Mouse (Mus musculus): ENCODE data around the gene Ehd4. TPM values are rescaled to one million over a fixed set of nuclear protein-coding genes. Genes with fewer than 3 reads are reported as not detected.

The Ehd4 gene
- polyA plus RNA-seq, 1 experiment from 2014 or later = 59.7 TPM

DNA sequence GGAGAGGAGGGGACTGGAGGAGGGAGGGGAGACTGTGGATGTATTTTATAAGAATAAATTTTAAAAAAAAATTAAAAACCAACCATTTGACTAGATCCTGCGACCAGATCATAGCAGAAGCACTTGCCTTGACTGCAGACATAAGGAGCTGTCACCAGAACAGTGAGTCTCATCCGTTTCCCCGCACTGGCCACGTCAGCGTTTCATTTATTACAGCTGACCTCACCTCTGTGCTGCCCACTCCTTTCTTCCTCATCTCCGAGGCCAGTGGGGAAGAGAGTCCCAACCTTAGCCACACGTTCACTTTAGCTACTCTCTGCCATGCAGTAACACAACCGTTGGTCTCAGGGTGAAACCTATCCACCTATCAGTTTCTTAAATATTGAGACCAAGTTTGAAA is 58.2 kb downstream of the Ehd4 start:
- ATAC-seq (ENCODE audit: insufficient number of reproducible peaks, low FRiP score, low TSS enrichment, low read depth) = no peak

DNA sequence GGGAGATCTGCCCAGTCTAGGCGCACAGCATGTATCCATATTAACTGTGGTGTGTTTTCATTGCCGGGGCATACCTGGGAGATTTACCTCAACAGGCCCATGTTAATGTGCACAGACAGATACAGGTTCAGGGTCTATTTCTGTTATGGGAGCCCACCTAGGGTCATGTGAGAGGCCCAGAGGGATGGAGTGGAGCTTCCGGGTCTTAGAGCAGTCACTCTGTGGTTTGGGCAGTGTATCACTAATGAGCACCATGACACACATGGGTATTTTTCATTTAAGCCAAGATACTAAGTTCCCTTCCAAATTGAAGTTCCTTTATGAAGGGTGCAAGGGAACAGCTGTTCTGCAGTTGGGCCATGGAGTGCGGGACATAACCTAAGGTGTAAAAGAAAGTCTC is 59.2 kb downstream of the Ehd4 start:
- Histone ChIP-seq H3K9ac (no peak overlapping the region), H3K9me3 (replicated peaks) (no peaks in the 10 kb centered on the region), H3K27me3 (no peaks in the 10 kb centered on the region), H3K27ac (replicated peaks) (no peak overlapping the region), H3K4me1 (0 out of 2 replicates have a peak, but pooled peaks cover 6% of the 10 kb centered on the region), H3K4me2 (replicated peaks) (no peak overlapping the region), H3K36me3 (no peaks in the 10 kb centered on the region; the same call in 1 of the 2 replicates), H3K4me3 (replicated peaks) (no peak overlapping the region)
- ATAC-seq (ENCODE audit: insufficient number of reproducible peaks, low FRiP score, low TSS enrichment, low read depth) = no peak
- 89% methylated on average over 4 of the region's 4 CpGs for WGBS

More for the DNA sequence above, 58.2 kb downstream of the Ehd4 start:
- Histone ChIP-seq H3K27me3 (no peaks in the 10 kb centered on the region), H3K4me3 (replicated peaks) (no peak overlapping the region), H3K4me1 (0 out of 2 replicates have a peak, but pooled peaks cover 6% of the 10 kb centered on the region), H3K9me3 (replicated peaks) (no peaks in the 10 kb centered on the region), H3K27ac (replicated peaks) (no peak overlapping the region), H3K9ac (no peak overlapping the region), H3K36me3 (no peaks in the 10 kb centered on the region; the same call in 1 of the 2 replicates), H3K4me2 (replicated peaks) (no peak overlapping the region)
- WGBS = 84% methylated on average over 8 of the region's 8 CpGs

DNA sequence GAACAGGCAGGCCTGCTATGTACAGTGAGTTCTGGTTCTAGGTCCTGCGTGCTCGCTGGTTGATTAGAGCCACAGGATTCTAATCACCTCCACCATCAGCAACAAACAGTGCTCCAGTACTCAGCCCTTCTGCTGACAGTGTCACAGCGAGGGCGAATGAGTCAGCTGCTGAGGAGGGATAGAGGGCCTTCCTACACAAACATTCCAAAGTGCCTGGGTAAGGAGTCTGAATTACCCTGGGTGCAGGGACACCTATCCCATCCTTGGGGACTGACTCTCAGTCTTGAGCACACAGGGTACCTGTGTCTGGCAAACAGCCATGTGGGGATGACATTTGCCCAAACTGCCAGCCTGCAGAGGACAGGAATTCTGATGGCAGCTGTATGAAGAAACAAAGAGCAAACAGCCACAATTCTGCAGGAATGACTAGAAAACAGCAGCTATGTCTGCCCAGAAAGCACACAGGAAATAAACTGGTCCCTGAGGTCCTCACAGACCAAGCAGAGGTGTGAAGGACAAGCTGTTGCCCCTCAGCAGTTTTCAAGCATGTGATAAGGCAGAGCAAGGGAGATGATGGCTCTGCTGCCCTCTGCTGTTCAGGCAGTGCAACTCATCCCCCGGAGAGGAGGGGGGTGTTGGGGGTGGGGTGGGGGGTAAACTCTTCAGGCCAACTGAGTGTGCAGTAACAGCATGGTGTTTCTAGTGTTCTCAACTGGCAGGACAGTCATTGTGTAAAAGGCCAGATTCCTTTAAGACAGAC is 60.6 kb downstream of the Ehd4 start:
- H3K4me3 ChIP-seq (replicated peaks) = no peak overlapping the region
- H3K4me1 ChIP-seq = 0 out of 2 replicates have a peak, but pooled peaks cover 6% of the 10 kb centered on the region
- H3K27me3 ChIP-seq = no peaks in the 10 kb centered on the region
- WGBS = 65% methylated on average over 5 of the region's 5 CpGs
- H3K9me3 ChIP-seq (replicated peaks) = no peaks in the 10 kb centered on the region
- ATAC-seq (ENCODE audit: insufficient number of reproducible peaks, low FRiP score, low TSS enrichment, low read depth) = no peak
- H3K27ac ChIP-seq (replicated peaks) = no peak overlapping the region
- H3K36me3 ChIP-seq = no peaks in the 10 kb centered on the region; the same call in 1 of the 2 replicates
- no peak overlapping the region for H3K9ac ChIP-seq
- H3K4me2 ChIP-seq (replicated peaks) = no peak overlapping the region

DNA sequence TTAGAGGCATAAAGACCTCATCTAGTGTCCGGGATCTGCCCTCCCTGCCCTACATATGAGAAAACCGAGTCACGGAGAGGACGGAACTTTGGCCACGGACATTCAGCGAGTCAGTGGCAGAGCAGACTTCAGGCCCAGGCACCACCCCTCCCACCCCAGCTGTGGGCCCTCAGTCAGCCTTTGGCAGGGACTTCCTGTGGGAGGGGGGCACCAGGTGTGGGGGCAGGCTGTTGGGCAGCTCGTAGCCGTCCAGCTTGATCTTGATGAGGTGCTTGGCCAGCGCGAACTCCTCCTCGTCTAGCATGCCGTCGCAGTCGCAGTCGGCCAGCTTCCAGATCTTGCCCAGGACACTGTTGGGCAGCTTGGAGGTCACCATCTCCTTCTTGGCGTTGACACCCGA is 63.4 kb downstream of the Ehd4 start:
- Histone ChIP-seq H3K4me3 (replicated peaks) (no peak overlapping the region), H3K27me3 (no peaks in the 10 kb centered on the region), H3K36me3 (no peaks in the 10 kb centered on the region; the same call in 1 of the 2 replicates), H3K4me1 (no peaks in the 10 kb centered on the region), H3K9ac (no peak overlapping the region), H3K4me2 (replicated peaks) (no peak overlapping the region), H3K27ac (replicated peaks) (no peak overlapping the region), H3K9me3 (replicated peaks) (no peaks in the 10 kb centered on the region)
- no peak for ATAC-seq (ENCODE audit: insufficient number of reproducible peaks, low FRiP score, low TSS enrichment, low read depth)
- WGBS = 92% methylated on average over 17 of the region's 17 CpGs

DNA sequence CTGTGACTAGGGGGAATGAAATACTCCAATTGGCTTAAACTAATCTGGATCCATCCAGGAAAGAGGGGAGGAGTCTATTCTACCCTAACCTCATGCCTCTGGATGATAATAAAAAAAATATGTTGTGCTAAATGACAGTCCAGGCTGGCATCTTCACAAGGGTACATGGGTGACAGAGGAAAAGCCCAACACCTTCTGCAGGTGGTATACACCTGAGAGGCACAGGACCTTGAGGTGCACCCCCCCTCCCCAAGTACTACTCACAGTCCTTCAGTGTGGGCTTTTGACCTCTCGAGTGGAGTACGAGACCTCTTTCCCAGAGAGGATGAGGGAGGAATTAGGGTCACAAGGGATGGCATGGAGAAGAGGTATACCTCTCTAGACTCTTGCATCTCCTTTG is 66.5 kb downstream of the Ehd4 start:
- H3K9ac ChIP-seq = no peak overlapping the region
- 94% methylated on average over 2 of the region's 2 CpGs for WGBS
- H3K36me3 ChIP-seq = no peaks in the 10 kb centered on the region; the same call in 1 of the 2 replicates
- ATAC-seq (ENCODE audit: insufficient number of reproducible peaks, low FRiP score, low TSS enrichment, low read depth) = no peak
- no peaks in the 10 kb centered on the region for H3K27me3 ChIP-seq
- H3K27ac ChIP-seq (replicated peaks) = no peak overlapping the region
- H3K9me3 ChIP-seq (replicated peaks) = no peaks in the 10 kb centered on the region
- H3K4me3 ChIP-seq (replicated peaks) = no peak overlapping the region
- H3K4me1 ChIP-seq = 0 out of 2 replicates have a peak, but pooled peaks cover 3% of the 10 kb centered on the region
- H3K4me2 ChIP-seq (replicated peaks) = no peak overlapping the region

DNA sequence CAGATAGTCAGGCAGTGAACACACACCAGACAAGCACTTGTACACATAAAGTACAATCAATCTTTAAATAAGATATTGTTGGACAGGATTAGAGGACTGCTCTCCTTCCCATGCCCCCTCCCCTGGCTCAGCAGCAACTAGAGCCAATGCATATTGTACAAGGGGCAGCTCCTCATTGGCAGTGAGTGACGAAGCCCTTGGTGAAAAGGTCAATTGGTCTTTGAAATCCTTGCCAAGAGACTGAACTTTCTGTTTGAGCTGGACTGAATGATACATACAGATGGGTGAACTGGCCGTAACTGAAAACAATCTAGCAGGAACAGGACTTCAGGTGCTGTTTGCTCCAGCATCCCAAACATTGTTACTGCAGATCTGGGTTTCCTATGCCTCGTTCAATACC is 67.0 kb downstream of the Ehd4 start:
- no peak for ATAC-seq (ENCODE audit: insufficient number of reproducible peaks, low FRiP score, low TSS enrichment, low read depth)
- 84% methylated on average over 3 of the region's 3 CpGs for WGBS
- Histone ChIP-seq H3K27ac (replicated peaks) (no peak overlapping the region), H3K9ac (no peak overlapping the region), H3K27me3 (no peaks in the 10 kb centered on the region), H3K4me3 (replicated peaks) (no peak overlapping the region), H3K4me2 (replicated peaks) (no peak overlapping the region), H3K9me3 (replicated peaks) (no peaks in the 10 kb centered on the region), H3K36me3 (no peaks in the 10 kb centered on the region), H3K4me1 (0 out of 2 replicates have a peak, but pooled peaks cover 3% of the 10 kb centered on the region)

DNA sequence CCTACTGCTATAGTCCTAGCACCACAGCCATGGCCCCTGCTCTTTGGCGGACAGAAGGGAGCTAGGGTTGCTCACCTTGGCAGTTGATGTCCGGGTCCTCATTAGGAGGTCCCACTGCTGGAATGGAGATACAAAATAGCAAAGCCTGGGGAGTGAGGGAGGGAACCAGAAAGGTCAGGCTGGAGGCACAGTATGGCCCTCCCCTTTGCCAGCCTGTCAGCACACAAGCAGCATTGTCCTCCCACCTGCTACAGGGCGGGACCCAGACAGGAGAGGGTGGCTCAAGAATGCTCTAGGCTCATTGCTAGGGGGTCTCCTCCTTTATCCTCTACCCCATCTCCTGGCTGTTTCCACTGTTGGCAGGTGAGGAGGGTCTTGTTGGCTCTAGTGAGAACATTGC is 68.4 kb downstream of the Ehd4 start:
- Histone ChIP-seq H3K4me1 (0 out of 2 replicates have a peak, but pooled peaks cover 3% of the 10 kb centered on the region), H3K27ac (replicated peaks) (no peak overlapping the region), H3K27me3 (no peaks in the 10 kb centered on the region), H3K9ac (no peak overlapping the region), H3K9me3 (replicated peaks) (no peaks in the 10 kb centered on the region), H3K4me3 (replicated peaks) (no peak overlapping the region), H3K36me3 (no peaks in the 10 kb centered on the region), H3K4me2 (replicated peaks) (no peak overlapping the region)
- WGBS = 92% methylated on average over 3 of the region's 3 CpGs
- no peak; the same call in 1 of the 2 replicates for ATAC-seq (ENCODE audit: insufficient number of reproducible peaks, low FRiP score, low TSS enrichment, low read depth)

DNA sequence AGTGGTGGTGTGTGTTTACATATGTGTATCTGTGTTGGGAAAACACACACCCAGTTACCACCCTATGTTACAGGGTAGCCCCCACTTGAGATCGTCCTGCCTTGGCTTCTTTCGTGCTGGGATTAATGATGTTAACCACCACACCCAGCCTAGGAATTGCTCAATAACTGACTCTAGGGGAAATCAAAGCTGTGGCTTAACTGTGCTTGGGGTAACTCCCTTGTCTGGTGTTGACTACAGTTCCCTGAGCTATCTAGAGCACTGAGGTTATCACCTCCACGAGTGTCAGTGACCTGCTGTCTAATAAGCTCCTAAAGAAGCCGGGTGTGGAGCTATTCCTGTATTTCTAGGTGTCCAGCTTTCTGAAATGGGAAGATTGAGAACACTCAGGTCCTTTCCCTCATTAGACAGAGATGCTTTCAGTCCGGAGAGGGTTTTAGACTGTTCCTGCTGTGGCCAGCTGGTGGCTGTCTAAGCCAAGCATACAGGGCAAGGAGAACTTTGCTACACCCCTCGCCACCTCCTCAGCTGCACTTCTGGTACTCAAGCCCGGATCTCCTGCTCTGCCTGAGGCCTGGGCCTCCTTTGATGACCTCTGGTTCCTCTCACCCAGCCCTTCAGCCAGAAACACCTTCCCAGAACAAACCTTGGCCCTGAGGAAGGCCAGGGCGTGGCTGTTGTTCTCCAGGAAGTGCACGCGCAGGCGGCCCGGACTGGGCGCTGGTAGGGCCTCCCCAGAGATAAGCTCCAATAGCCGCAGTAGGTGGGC is 69.6 kb downstream of the Ehd4 start:
- ATAC-seq (ENCODE audit: insufficient number of reproducible peaks, low FRiP score, low TSS enrichment, low read depth) = no peak
- Histone ChIP-seq H3K36me3 (no peaks in the 10 kb centered on the region), H3K27ac (replicated peaks) (no peak overlapping the region), H3K9ac (no peak overlapping the region), H3K4me1 (0 out of 2 replicates have a peak, but pooled peaks cover 3% of the 10 kb centered on the region), H3K27me3 (no peaks in the 10 kb centered on the region), H3K4me3 (replicated peaks) (no peak overlapping the region), H3K9me3 (replicated peaks) (no peaks in the 10 kb centered on the region), H3K4me2 (replicated peaks) (no peak overlapping the region)
- 65% methylated on average over 14 of the region's 14 CpGs for WGBS

DNA sequence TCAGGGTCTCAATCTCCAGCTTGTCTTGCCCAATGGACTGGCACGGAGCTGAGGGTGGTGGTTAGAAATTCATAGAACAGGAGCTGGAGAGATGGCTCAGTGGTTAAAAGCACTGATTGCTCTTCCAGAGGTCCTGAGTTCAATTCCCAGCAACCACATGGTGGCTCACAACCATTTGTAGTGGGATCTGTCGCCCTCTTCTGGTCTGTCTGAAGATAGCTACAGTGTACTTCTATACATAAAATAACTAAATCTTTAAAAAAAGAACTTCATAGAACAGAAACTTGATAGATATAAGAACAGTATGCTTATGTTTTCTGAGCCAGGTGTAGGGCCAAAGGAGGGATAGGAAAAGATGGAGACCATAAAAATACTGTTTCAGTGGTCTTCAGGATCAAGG is 72.0 kb downstream of the Ehd4 start:
- WGBS = 68% methylated on average over 2 of the region's 2 CpGs
- Histone ChIP-seq H3K27me3 (peaks cover 1% of the 10 kb centered on the region), H3K4me2 (replicated peaks) (no peak overlapping the region), H3K36me3 (no peaks in the 10 kb centered on the region), H3K4me3 (replicated peaks) (no peak overlapping the region), H3K9ac (no peak overlapping the region), H3K9me3 (replicated peaks) (no peaks in the 10 kb centered on the region), H3K27ac (replicated peaks) (no peak overlapping the region), H3K4me1 (0 out of 2 replicates have a peak, but pooled peaks cover 3% of the 10 kb centered on the region)
- ATAC-seq (ENCODE audit: insufficient number of reproducible peaks, low FRiP score, low TSS enrichment, low read depth) = no peak

DNA sequence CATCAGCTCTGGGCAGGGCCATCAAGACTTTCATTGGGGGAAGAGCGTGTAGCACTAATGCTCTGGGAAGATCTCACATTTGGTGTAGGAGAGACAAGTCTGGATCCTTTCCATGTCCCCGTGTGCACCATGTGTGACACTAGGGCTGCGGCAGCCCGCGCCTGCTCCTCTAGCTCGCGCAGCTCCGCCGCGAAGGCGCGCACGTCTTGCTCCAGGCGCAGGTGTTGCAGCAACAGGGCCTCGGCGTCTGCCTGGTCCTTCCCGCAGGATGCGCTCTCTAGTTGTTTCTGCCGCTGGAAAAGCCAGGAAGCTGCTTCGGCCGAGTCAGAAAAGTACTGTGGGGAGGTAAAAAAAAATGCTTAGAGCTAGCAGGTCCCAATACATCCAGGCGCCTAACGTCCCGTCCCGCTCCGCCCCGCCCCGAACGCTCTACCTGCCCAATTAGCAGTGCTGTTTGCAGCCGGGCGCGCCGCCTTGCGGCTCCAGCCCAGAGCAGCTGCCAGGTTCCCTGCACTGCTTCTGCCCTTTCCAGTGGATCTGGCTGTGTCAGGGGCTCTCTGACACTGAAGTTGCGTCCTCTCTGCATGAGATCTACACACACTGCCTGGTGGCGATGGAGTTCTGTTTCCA is 78.2 kb downstream of the Ehd4 start:
- ATAC-seq (ENCODE audit: insufficient number of reproducible peaks, low FRiP score, low TSS enrichment, low read depth) = 0 out of 2 replicates have a peak, but pooled peaks have one; percentile 37
- H3K27ac ChIP-seq (replicated peaks) = no peak overlapping the region
- peak overlapping the region; percentile 65 for H3K4me2 ChIP-seq (replicated peaks)
- peaks cover 8% of the 10 kb centered on the region for H3K4me1 ChIP-seq
- 1% methylated on average over 36 of the region's 36 CpGs for WGBS
- peaks cover 17% of the 10 kb centered on the region for H3K27me3 ChIP-seq
- no peaks in the 10 kb centered on the region for H3K36me3 ChIP-seq
- H3K9ac ChIP-seq = 0 out of 2 replicates have a peak overlapping the region, but pooled peaks have one; percentile 9
- H3K4me3 ChIP-seq (replicated peaks) = peak overlapping the region; percentile 40
- no peaks in the 10 kb centered on the region for H3K9me3 ChIP-seq (replicated peaks)

DNA sequence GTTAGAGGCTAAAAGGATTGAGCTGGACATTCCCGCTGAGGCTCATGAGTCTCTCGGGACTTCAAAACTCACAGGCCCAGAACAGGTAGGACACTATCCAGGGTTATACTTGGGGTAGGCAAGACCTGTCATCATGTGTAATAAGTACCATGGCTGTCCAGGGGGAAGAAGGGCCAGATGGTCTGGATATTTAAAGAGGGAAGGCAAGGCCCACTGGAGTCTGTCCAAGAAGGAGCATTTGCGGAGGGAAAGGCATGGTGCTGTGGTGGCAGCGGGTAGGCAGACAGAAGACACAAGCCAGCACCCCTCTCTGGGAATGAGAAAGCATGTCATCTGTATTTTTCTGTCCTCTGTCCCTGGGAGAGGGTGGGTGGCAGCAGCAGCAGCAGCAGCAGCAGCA is 80.3 kb downstream of the Ehd4 start:
- Histone ChIP-seq H3K4me1 (peaks cover 8% of the 10 kb centered on the region), H3K27me3 (peaks cover 17% of the 10 kb centered on the region), H3K4me3 (replicated peaks) (no peak overlapping the region), H3K36me3 (no peaks in the 10 kb centered on the region), H3K9ac (no peak overlapping the region), H3K9me3 (replicated peaks) (no peaks in the 10 kb centered on the region), H3K27ac (replicated peaks) (no peak overlapping the region), H3K4me2 (replicated peaks) (no peak overlapping the region)
- no peak for ATAC-seq (ENCODE audit: insufficient number of reproducible peaks, low FRiP score, low TSS enrichment, low read depth)
- 82% methylated on average over 4 of the region's 4 CpGs for WGBS

Data from embryonic facial prominence, embryonic 15.5 days (tissue).